Mouse (Mus musculus): ENCODE data around the gene Plppr2.
A peak's percentile ranks its signal among the peaks of the same experiment; 100 is the strongest.

The Plppr2 gene

GRCm38 (mm10) chr9:21932445-21933137, 4.2 kb upstream of the Plppr2 start:
- no peak for DNase-seq (ENCODE audit: low read depth, low spot score)

GRCm38 (mm10) chr9:21934021-21934420, 2.8 kb upstream of the Plppr2 start:
- no peak for DNase-seq (ENCODE audit: low read depth, low spot score)

- DNase-seq (ENCODE audit: low read depth, low spot score): no peak
These were observed 1.2 kb upstream of the Plppr2 start for GRCm38 (mm10) chr9:21935466-21936131.

- DNase-seq (ENCODE audit: low read depth, low spot score): no peak
These were observed 910 bp downstream of the Plppr2 start for GRCm38 (mm10) chr9:21937711-21938175.

- DNase-seq (ENCODE audit: low read depth, low spot score): no peak
These were observed 1.5 kb downstream of the Plppr2 start for GRCm38 (mm10) chr9:21938234-21938855.

GRCm38 (mm10) chr9:21943046-21943445, 6.2 kb downstream of the Plppr2 start:
- no peak for DNase-seq (ENCODE audit: low read depth, low spot score)

- no peak for DNase-seq (ENCODE audit: low read depth, low spot score)
These were observed 6.8 kb downstream of the Plppr2 start for GRCm38 (mm10) chr9:21943638-21944037.

GRCm38 (mm10) chr9:21944267-21944666, 7.4 kb downstream of the Plppr2 start:
- no peak for DNase-seq (ENCODE audit: low read depth, low spot score)

- DNase-seq (ENCODE audit: low read depth, low spot score): no peak
These were observed 10.8 kb downstream of the Plppr2 start for GRCm38 (mm10) chr9:21947540-21948130.

- DNase-seq (ENCODE audit: low read depth, low spot score): no peak
These were observed 11.3 kb downstream of the Plppr2 start for GRCm38 (mm10) chr9:21948146-21948545.

GRCm38 (mm10) chr9:21948790-21949189, 12.0 kb downstream of the Plppr2 start:
- DNase-seq (ENCODE audit: low read depth, low spot score): no peak

GRCm38 (mm10) chr9:21950322-21950721, 13.5 kb downstream of the Plppr2 start:
- DNase-seq (ENCODE audit: low read depth, low spot score): no peak

- DNase-seq (ENCODE audit: low read depth, low spot score): no peak
These were observed 15.1 kb downstream of the Plppr2 start for GRCm38 (mm10) chr9:21951977-21952376.

GRCm38 (mm10) chr9:21953600-21953999, 16.8 kb downstream of the Plppr2 start:
- no peak for DNase-seq (ENCODE audit: low read depth, low spot score)

- DNase-seq (ENCODE audit: low read depth, low spot score): no peak
These were observed 17.8 kb downstream of the Plppr2 start for GRCm38 (mm10) chr9:21954635-21955034.

GRCm38 (mm10) chr9:21955225-21955569, 18.4 kb downstream of the Plppr2 start:
- DNase-seq (ENCODE audit: low read depth, low spot score): no peak

- DNase-seq (ENCODE audit: low read depth, low spot score): peak; percentile 99
These were observed 18.9 kb downstream of the Plppr2 start, which contains the start of gene Swsap1 for GRCm38 (mm10) chr9:21955570-21956281. Swsap1 (plus strand) TSS chr9:21955755.

GRCm38 (mm10) chr9:21958372-21958771, 21.5 kb downstream of the Plppr2 start:
- DNase-seq (ENCODE audit: low read depth, low spot score): no peak

GRCm38 (mm10) chr9:21959244-21959643, 22.4 kb downstream of the Plppr2 start:
- no peak for DNase-seq (ENCODE audit: low read depth, low spot score)

- no peak for DNase-seq (ENCODE audit: low read depth, low spot score)
These were observed 23.3 kb downstream of the Plppr2 start for GRCm38 (mm10) chr9:21960135-21960534.

GRCm38 (mm10) chr9:21960558-21961208, 23.9 kb downstream of the Plppr2 start:
- no peak for DNase-seq (ENCODE audit: low read depth, low spot score)
